Mouse (Mus musculus): Measurements from ENCODE around the gene Reg3a. TPM values are rescaled to one million over a fixed set of nuclear protein-coding genes. Genes with fewer than 3 reads are reported as not detected.

Reg3a gene
- polyA plus RNA-seq (2012; rRNA removed), result not detected in 2 replicates

GRCm38 (mm10) chr6:78380409-78380808 is at the start of gene Reg3a:
TSS of gene Reg3a (plus strand) at chr6:78380709.

GRCm38 (mm10) chr6:78370357-78370756 is 10.2 kb upstream of the Reg3a start, which contains the start of gene Reg3b:
TSS of gene Reg3b (plus strand) at chr6:78370657.

GRCm38 (mm10) chr6:78378765-78379164 is 1.7 kb upstream of the Reg3a start, which contains the start of gene Reg3d:
TSS of gene Reg3d (minus strand) at chr6:78378865.

GRCm38 (mm10) chr6:78395323-78395722 is 14.8 kb downstream of the Reg3a start, which contains the start of gene Reg2:
TSS of gene Reg2 (plus strand) at chr6:78395623.

GRCm38 (mm10) chr6:78422411-78422810 is 41.9 kb downstream of the Reg3a start, which contains the start of gene Reg1:
TSS of gene Reg1 (plus strand) at chr6:78422711.

Other genes with a start within 250 kb of the Reg3a start
- gene Reg3b, start 10.1 kb upstream of the Reg3a start, polyA plus RNA-seq (2012; rRNA removed), result not detected in 2 replicates
- gene Reg3d, start 1.8 kb upstream of the Reg3a start, polyA plus RNA-seq (2012; rRNA removed), result not detected in 2 replicates
- not detected in 2 replicates for gene Reg2, start 14.9 kb downstream of the Reg3a start, polyA plus RNA-seq (2012; rRNA removed)
- 0.03 TPM in 1 of 2 replicates, not detected in the other for gene Reg1, start 42.0 kb downstream of the Reg3a start, polyA plus RNA-seq (2012; rRNA removed)
- not detected in 2 replicates for gene Reg3g, start 88.2 kb downstream of the Reg3a start, polyA plus RNA-seq (2012; rRNA removed)

Data from liver, embryonic 14 days (tissue).